Mouse (Mus musculus) Patski (cell line): ENCODE measurements around the gene BC030499. TPM values are rescaled to one million over a fixed set of nuclear protein-coding genes. Genes with fewer than 3 reads are reported as not detected.

Experiments used
- ATAC-seq: fragments of 100-300 bp; one replicate; pipeline ENCODE4 v1.8.0; 2021
- CTCF ChIA-PET: fragments of 350-600 bp; sonication (Branson Sonifier 250); formaldehyde crosslinking; loops from one replicate; lab custom pipeline; 2022; ENCODE audit warnings: inconsistent platforms; lab: Charles Lee
- POLR2A ChIA-PET: fragments of 350-600 bp; sonication (Branson Sonifier 250); formaldehyde crosslinking; loops from one replicate; lab custom pipeline; 2022; ENCODE audit warnings: antibody characterized with exemption, inconsistent platforms; lab: Charles Lee
- DNase-seq: peaks from one replicate; pipeline ENCODE4 v3.0.0-alpha.2; 2011; ENCODE audit warnings: low read depth, low spot score
- H3K27me3 ChIP-seq: fragments of 371-371 bp; one replicate; pipeline ENCODE4 v1.5.1; 2021
- CTCF ChIP-seq: fragments of 100-300 bp; IDR thresholded peaks from one replicate; pipeline ENCODE4 v1.5.1; 2021
- in situ Hi-C: fragments of 300-500 bp; cut with MboI; formaldehyde crosslinking; loops from 3 replicates; pipeline ENCODE4 v1.11.1; 2018; ENCODE audit warnings: low pct_unique_long_range_greater_than_20kb, mixed read lengths
- polyA plus RNA-seq: library from polyadenylated mRNA; unstranded; gene quantifications from one replicate; pipeline ENCODE4 v1.2.3, GENCODE M21; 2021

BC030499 gene
- polyA plus RNA-seq, 1 experiment from 2014 or later, result 0.30 TPM

DNA sequence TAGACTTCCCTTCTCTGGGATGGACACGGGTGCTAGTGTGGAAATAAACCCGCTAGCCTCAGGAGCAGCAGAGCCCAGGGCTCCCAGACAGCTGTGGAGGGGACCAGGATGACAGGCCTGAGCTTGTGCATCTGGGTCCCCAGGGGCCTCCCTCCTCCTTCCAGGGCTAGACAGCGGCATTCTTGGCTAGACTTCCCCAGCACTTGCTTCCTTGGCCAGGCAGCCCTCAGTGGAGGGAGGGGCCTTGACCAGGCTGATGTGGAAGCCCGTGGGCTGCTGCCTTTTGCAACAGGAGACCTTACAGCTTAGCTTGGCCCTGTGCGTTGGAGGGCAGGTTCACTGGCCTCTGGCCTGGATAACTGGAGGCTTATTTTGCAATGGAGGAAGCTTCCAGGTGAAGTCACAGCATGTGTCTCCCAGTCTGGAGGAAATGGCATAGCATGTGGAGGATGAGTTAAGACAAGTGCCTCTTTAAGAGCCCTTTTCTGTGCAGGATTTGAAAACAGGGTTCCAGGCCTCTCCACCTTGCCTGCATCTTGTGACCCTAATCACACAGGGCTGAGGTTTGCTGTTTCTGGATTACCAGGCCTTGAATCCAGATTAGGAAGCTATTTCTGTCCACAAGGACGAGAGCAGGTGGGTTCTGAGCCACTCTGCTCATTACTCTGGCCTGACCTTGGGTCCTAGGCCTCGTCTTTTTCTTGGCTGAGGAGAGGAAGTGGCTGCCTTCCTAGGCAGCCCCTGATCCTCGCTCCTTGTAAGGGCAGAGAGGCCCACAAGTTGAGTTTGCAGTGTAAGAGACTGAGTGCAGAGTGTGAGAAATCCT is 54.5 kb downstream of the BC030499 start:
- ChIA-PET CTCF (interaction anchor here (0.6 to 2.0 kb wide), 6 partner anchors 10 to 108 kb away, joined by 3 to 5 read pairs (median 3); no protein-coding TSS in a partner anchor), POLR2A (interaction anchor here (1.1 kb wide), 1 partner anchor 13 kb away, joined by 3 read pairs; no protein-coding TSS in a partner anchor)
- no peaks in the 10 kb centered on the region for H3K27me3 ChIP-seq
- no peak for TF ChIP-seq CTCF
- no peak for DNase-seq
- in situ Hi-C loops, result no loop called here
- no peak for ATAC-seq

- no peak for DNase-seq
- no peak for ATAC-seq
- TF ChIP-seq CTCF, result no peak
- CTCF ChIA-PET, result interaction anchor here (1.5 to 2.0 kb wide), 2 partner anchors 10 to 107 kb away, joined by 4 to 5 read pairs; no protein-coding TSS in a partner anchor
- POLR2A ChIA-PET, result interaction anchor here (1.0 to 1.8 kb wide), 2 partner anchors 12 to 83 kb away, joined by 3 to 6 read pairs; no protein-coding TSS in a partner anchor
- H3K27me3 ChIP-seq, result no peaks in the 10 kb centered on the region
- in situ Hi-C loops, result no loop called here
Observed at GRCm38 (mm10) chr11:78345801-78346200, 55.2 kb downstream of the BC030499 start.

Other genes starting within 250 kb of the BC030499 start
- 22.1 TPM for gene Eral1, start 210.5 kb upstream of the BC030499 start, polyA plus RNA-seq
- gene Fam222b, start 196.2 kb upstream of the BC030499 start, polyA plus RNA-seq, result 18.6 TPM
- 101 TPM for gene Traf4, start 125.3 kb upstream of the BC030499 start, polyA plus RNA-seq
- gene Nek8, start 114.2 kb upstream of the BC030499 start, polyA plus RNA-seq, result 19.6 TPM
- gene Tlcd1, start 114.1 kb upstream of the BC030499 start, polyA plus RNA-seq, result 13.6 TPM
- gene Rpl23a, start 107.3 kb upstream of the BC030499 start, polyA plus RNA-seq, result 1,270 TPM
- gene Rab34, start 102.4 kb upstream of the BC030499 start, polyA plus RNA-seq, result 138 TPM
- gene Proca1, start 97.4 kb upstream of the BC030499 start, polyA plus RNA-seq, result 0.18 TPM
- gene Sdf2, start 45.1 kb upstream of the BC030499 start, polyA plus RNA-seq, result 118 TPM
- 69.2 TPM for gene Supt6, start 44.9 kb upstream of the BC030499 start, polyA plus RNA-seq
- gene 2610507B11Rik, start 29.1 kb upstream of the BC030499 start, polyA plus RNA-seq, result 192 TPM
- gene Spag5, start 10.7 kb downstream of the BC030499 start, polyA plus RNA-seq, result 45.2 TPM
- gene Aldoc, start 32.1 kb downstream of the BC030499 start, polyA plus RNA-seq, result 0.32 TPM
- gene Pigs, start 37.6 kb downstream of the BC030499 start, polyA plus RNA-seq, result 96.5 TPM
- 55.0 TPM for gene Unc119, start 52.6 kb downstream of the BC030499 start, polyA plus RNA-seq
- 0.37 TPM for gene Foxn1, start 95.7 kb downstream of the BC030499 start, polyA plus RNA-seq
- 1.1 TPM for gene Slc13a2, start 131.4 kb downstream of the BC030499 start, polyA plus RNA-seq
- gene Slc46a1, start 174.9 kb downstream of the BC030499 start, polyA plus RNA-seq, result 15.6 TPM
- 1.4 TPM for gene Sarm1, start 206.9 kb downstream of the BC030499 start, polyA plus RNA-seq
- gene Vtn, start 208.2 kb downstream of the BC030499 start, polyA plus RNA-seq, result not detected
- not detected for gene Sebox, start 212.6 kb downstream of the BC030499 start, polyA plus RNA-seq
- gene Tmem199, start 221.3 kb downstream of the BC030499 start, polyA plus RNA-seq, result 48.0 TPM
- gene Poldip2, start 221.4 kb downstream of the BC030499 start, polyA plus RNA-seq, result 148 TPM
- 68.3 TPM for gene Tnfaip1, start 245.5 kb downstream of the BC030499 start, polyA plus RNA-seq
- gene Ift20, start 245.5 kb downstream of the BC030499 start, polyA plus RNA-seq, result 77.8 TPM